Mouse (Mus musculus): ENCODE data around the gene Ttc29.

Gene Ttc29

DNA sequence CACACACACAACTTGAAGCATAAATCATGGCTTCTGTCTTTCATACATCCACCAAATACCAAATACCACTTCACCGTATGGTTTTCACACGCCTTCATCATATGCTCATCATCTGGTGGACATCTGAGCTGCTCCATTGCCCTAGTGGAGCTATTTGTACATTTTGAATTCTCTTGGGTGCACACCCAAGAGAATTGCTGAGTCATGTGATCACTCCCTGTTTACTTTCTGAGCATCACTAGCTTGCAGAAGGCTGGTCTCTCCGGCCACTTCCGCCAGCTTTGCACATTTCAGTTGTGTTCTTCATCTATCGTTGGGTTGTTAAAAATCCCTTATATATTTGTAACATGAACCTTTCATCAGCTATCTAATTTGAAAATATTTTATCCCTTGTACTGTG is 65.5 kb downstream of the Ttc29 start:
- no peak for DNase-seq (ENCODE audit: low read depth, low spot score)

DNA sequence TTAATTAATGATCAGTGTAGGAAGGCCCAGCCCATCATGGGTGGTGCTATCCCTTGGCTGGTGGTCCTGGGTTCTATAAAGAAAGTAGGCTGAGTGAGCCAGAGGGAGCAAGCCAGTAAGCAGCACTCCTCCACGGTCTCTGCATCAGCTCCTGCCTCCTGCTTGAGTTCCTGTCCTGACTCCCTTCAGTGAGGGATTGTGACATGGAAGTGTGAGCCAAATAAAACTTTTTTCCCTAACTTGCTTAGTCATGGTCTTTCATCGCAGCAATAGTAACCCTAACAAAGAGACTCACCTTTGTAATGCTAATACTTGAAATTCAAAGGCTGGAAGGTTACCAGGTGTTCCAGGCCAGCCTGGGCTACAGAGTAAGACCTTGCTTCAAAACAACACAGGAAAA is 71.7 kb downstream of the Ttc29 start:
- DNase-seq (ENCODE audit: low read depth, low spot score) = no peak

DNA sequence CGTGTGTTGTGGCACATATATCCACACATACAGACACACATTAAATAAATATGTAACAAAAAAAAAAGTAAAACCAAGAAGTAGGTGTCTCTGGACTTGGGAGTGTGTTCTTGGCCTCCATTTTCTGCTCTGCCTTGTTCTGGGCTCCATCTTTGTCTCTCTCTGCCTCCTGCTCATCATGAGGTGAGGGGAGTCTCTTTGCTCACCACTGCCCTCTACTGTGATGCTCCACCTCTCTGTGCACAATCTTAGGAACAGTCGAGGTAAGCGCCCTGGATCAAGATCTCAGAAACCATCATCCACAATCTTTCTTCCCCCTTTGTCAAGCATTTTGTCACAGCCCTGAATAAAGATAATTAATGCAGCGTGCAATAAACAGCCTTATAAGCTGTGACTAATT is 72.3 kb downstream of the Ttc29 start:
- DNase-seq (ENCODE audit: low read depth, low spot score) = no peak

DNA sequence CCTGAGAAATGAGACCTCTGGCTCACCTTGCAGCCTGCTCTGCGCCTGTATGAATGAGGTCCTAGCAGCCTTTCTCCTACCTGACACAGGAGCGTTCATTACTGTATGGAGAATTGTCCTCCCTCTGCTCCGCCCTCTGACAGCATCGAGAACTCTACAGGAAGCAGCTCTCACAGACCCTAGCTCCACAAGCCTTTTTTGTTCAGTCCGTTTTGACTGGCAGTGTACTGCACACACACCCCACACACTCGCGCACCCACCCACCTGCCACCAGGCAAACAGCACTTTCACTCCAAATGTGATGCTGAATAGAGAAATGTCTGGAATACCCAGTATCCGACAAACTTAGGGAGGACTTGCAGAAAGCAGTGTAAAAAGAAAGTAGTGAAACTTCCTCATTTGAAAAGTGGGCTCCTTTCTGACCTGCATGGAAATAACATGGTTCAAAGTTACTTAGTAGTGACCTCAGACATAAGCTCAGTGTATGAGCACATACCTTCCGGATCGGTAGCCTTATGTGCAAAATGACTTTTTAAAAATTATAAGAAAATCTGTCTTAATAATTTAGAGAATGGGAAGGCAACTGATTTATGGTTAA is 76.4 kb downstream of the Ttc29 start:
- no peak for DNase-seq (ENCODE audit: low read depth, low spot score)

DNA sequence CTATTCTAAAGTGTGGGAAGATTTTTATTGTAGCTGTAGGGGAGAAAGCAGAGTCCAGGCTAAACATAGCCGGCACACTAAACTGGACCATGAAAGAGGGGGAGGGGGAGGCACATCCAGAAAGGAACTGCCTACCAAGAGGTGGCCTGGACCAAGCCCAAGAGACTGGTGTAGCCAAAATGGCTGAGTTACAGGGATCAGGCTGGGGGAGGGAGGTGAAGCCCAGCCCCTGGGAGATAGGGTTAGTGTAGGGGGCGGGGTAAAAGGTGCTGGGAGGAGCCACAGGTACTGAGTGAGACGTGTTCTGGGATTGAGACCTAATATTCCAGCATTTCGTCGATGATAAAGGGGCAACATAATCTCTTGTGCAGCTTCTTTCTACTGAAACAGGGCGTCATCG is 77.2 kb downstream of the Ttc29 start:
- DNase-seq (ENCODE audit: low read depth, low spot score) = no peak

DNA sequence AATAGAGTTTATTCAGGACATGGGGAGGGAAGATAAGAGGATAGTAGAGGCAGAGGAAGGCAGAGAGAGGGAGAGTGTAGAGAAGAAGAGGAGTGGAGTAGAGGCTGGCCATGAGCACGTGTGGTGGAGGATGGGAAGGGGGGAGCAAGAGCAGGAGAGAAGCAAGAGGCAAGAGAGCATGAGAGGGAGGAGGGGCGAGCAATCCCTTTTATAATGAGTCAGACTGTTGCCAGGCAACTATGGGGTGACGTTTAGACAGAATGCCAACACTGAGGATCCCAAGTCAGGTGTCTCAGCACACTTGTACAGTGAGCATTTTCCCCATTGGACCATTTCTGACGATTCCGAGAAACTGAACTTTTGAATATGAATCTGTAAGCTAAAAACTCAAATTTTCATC is 82.4 kb downstream of the Ttc29 start:
- no peak for DNase-seq (ENCODE audit: low read depth, low spot score)

DNA sequence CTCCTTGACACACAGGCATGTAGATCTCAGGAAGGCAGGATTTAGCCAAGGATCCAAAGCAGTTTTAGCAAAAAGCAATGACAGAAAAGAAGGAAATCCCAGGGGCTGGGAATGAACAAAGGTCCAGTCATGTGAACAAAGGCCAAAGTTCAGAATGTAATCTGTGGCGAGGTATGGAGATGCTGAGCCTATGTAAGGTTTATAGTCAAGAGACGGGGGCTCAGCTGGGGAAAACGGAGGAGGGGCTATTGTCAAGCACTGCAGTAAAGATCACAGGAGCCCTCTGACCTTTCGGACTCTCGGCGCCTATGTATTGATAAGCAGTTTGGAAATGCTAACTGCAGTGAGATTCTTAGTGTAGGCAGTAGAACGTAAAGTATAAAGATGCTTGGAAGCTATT is 90.5 kb downstream of the Ttc29 start:
- DNase-seq (ENCODE audit: low read depth, low spot score) = no peak

DNA sequence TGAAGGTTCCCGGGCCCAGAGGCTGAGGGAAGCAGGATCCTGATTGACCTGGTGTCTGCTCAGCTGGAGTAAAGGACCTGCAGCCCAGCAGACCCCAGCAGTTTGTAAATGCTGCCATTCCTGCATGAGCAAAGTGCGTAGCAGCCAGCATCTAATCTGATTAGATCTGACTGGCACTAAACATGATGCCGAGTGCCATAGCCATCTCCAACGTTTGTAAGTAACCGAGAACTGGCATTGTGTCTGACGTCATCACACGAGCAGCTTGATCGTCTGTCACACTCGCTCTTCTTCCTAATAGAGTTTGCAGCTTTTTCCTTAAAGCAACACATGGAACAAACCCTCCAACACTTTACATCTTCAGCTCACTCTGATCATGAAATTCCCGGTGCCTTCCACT is 93.5 kb downstream of the Ttc29 start:
- no peak for DNase-seq (ENCODE audit: low read depth, low spot score)

DNA sequence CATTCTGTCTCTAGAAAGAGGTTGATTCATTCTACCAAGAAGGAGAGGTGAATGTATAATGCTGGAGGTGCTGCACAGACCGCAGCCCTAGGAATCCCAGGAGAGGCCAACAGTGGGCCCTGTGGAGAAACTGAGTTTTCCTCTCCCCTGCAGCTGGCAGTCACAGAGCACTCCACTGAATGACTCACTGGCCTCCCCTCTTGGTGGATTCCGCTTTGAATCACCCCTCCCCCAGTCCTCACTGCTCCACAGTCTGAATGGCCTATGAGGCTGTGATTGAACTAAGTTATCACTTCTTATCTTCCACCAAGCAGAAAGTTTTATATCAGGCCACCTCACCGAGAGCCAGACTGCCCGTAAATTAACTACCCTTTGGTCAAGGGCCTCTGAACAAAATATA is 94.0 kb downstream of the Ttc29 start:
- DNase-seq (ENCODE audit: low read depth, low spot score) = no peak

DNA sequence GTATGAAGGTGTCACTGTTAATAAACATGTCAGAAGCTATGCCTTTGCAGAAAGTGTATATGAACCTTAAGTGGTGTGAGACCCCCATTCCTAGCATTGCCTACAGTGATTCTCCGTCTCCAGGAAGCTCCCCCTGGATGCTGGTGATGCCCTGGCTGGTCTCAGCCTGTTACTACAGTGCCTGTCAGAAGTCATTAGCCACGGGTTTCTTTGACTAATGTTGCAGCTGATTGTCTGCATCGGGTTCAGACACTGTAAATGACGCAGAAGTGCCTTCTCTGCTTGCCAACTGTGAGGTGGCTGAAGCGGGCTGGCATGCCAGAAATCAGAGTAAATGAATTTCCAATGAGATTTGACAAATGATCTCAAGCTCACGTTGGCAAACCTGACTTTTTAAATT is 96.4 kb downstream of the Ttc29 start:
- no peak for DNase-seq (ENCODE audit: low read depth, low spot score)

DNA sequence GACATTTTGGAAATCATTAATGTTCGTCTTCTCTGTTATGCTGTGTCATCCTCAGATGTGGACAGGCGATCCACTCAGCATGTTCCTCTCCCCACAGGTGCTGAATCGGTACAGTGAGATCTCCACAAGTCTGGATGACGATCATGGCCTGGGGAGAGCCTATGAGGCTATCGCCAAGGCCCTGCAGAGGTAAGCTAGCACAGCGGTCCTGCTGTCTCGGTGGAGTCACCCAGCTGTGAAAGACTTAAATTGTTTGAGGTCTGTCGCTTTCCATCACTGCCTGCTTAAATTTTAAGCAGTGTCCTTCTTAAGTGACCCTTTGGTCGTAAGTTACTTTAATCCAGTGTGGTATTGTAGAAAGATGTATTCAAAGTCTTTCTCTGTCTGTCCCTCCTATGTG is 102.5 kb downstream of the Ttc29 start:
- no peak for DNase-seq (ENCODE audit: low read depth, low spot score)

DNA sequence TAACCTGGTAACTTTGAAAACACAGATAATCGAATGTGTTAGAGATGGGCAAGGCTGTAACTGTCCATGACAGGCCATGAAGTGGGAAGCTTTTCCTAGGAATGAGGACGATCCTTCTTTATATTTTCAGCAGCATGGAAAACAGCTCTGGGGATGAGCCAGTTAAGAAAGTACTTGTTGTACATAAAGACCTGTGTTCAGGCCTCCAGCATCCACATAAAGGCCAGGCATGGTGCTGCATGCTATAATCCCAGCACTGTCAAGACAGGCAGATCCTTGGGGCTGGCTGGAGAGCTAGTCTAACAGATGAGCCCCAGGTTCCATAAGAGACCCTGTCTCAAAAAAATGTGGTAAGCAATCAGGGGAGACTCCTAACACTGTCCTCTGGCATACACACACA is 104.6 kb downstream of the Ttc29 start:
- no peak for DNase-seq (ENCODE audit: low read depth, low spot score)

DNA sequence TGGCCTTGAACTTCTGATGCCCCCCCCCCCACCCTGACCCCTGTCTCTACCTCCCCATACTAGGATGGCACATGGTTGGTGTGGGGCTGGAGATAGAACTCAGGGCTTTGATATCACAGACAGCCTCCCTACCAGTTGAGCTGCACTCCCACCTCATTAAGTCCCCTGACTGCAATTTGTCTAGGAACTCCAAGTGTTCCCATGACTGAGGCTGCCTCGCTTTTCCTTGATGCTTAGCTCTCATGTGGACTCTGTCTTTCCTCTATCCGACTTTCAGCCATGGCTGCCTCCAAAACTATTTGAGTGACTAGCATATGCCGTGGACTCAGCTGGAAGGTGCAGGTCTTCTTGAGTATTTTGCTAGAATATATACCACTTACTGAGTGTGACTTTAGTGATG is 110.3 kb downstream of the Ttc29 start:
- DNase-seq (ENCODE audit: low read depth, low spot score) = no peak

DNA sequence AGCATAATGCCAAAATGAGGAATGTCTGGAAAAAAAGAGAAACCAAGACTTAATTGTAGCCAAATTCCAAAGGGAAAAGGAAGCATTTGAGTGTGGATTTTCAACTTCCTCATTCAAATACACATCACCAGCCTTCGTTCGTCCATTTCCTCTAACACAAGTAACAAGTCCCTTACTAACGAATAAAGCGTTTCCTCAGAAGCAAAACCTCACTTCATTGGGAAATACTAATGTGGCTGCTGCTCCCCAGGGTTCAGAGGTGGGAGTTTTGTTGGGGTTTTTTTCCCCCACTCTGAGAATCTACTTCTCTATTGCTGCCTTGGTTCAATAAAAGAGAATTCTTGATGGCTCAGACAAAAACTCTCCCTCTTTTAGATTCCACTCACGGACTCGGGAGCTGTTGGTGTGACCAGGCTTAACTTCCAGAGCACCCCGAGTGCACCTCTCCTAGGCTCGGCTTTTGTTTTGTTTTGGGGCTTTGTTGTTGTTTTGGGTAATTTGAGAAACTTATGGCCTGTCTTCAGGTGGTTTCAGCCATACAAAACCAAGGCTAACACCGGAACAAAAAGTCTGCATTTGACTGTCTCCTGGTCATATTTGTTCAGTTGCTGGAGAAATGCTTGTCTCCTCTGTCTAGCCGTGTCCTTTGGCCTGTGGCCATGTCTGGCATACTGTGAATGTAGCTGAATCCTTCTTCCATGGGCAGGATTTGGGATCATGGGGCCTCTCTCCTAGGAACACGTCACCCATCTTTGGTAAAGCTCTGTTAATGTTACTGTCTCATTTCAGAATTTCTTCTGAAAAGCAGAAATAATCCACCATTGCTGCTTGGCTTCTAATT is 127.8 kb downstream of the Ttc29 start:
- DNase-seq (ENCODE audit: low read depth, low spot score) = no peak

DNA sequence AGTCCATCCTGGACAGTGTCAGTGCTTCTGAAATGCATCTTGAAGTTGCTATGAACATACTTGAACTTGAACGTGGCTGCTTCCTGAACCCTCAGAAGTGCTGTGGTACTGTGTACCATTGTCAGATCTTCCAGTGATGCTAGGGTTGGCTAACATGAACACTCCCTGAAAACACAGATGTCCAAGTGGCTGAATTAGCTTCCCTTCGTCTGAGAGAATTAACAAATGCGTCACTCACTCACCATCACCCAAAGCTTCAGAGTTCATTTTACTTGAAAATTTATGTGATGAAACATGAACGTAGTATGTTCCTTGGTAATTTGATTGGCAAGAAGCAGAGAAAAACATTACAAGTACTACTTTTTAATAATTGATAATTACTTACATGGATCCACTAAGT is 129.1 kb downstream of the Ttc29 start:
- DNase-seq (ENCODE audit: low read depth, low spot score) = no peak

DNA sequence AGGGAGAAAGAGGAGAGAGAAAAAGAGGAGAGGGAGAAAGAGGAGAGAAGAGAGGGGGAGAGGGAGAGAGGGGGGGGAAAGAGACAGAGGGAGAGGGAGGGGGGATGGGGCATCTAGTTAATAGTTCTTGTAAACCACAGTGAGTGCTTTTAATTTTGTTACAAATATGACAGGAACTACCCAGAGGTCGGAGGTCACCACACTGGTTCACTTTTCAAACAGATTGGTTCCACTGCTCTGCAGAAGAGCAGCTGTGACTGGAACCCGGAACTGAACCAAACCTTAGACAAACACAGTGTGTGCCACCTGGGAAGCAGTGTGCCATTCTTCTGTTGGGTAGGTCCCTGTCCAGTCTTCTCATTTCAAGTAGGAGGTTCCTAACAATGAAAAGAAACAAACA is 130.9 kb downstream of the Ttc29 start:
- DNase-seq (ENCODE audit: low read depth, low spot score) = no peak

DNA sequence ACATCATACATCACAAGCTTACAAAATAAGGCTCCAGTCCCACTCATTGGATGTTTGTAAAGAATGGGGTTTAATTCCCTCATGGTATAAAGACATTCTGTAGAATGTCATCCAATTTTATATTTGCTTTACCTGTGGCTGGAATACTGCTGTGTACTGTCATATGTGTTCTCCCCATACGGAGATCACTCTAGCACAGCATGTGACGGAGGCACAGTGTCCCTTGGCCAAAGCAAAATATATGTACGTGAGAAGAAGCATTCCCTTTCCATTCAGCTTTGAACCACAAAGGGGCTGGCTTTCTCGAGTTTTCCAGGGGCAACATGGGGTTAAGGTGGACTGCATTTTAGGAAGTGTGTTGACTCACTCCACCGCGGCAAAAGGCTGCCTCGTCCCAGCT is 132.6 kb downstream of the Ttc29 start:
- DNase-seq (ENCODE audit: low read depth, low spot score) = no peak

DNA sequence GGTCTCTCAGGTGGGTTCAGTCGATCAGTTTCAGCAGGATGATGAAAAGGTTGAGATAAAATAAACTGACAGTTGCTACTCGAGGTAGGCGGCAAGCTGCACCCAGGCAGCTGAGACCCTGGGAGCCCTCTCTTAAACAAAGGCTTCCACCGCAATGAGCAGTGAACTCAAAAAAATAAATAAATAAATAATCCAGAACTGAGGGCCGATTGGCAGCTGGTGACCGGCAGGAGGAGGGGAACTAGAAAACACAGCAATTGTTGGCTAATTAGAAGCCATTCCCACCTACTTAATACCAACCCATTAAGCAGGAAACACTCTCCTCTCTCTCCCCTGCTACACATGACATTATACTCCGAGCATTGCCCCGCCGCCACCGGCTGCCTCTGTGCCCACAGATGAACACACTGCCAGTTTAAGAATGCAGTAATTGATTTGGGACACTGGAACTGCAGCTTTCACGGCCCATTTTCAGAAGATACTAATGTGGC is 133.1 kb downstream of the Ttc29 start:
- DNase-seq (ENCODE audit: low read depth, low spot score) = no peak

DNA sequence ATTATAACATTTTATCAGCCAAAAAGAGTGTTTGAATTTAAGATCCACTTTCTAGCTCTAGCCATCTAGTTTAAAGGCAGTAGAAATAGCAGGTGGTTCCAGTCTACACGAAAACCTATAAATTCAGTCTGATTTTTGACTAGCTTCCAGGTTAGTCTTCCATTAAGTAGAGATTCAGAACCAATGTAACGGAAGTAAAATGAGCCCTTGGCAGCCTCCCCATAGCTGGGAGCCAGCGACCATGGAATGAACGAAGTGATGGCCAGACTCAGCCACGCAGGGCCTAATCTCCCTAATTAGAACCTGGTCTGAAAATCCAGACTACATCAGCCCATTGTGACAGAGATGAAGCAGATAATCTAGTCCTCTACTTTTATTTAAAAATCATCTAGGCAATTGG is 140.8 kb downstream of the Ttc29 start:
- DNase-seq (ENCODE audit: low read depth, low spot score) = no peak

DNA sequence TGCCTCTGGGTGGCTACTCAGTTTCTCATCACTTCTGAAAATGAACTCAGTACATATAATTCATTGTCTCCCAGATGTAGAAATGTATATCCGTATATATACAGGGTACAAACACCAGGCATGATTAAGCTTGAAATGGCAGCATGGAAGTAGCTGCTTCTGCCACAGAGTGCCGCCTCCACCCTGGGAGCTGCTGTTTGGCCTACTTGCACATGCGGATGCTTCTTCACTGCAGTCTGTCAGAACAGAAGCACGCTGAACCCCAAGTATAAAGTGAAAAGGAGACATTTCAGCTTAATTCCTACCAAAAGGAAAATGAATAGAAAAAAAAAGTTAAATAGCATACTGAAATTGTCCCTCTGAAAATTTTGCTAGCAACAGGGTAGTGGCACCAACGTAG is 141.7 kb downstream of the Ttc29 start:
- no peak for DNase-seq (ENCODE audit: low read depth, low spot score)

DNA sequence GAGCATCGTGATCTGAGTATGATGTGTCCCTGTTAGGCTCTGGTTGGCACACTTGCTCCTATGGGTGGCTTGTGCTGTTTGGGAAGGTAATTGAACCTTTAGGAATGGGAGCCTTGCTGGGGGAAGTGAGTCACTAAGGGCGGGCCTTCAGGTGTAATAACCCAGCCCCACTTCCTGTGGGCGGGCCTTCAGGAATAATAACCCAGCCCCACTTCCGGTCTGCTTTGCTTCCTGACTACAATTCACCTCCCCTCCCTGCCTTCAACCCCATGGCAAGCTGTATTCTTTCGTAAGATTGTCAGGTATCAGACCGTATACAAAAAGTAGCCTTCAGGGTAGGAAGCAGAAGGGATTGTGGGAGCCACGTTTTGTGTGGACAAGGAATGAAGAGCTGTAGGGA is 177.7 kb downstream of the Ttc29 start:
- DNase-seq (ENCODE audit: low read depth, low spot score) = no peak

DNA sequence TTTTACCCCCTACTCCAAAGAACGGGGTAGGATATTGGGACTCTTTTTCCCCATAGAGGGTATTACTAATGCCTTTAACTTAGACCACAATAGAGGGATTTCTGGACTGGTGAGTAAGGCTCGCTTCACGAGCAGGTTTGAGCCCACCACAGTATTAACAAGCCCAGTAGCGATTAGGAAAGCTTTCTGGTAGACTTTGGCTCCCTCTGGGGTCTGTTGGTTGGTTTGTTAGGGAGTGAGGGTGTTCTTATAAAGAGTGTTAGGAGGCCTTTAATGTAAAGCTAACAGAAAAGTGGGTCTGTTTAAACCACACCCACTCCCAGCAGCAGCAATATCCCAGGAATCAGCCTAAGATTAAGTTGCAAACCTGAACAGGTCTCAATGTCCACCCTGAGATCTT is 206.2 kb downstream of the Ttc29 start:
- DNase-seq (ENCODE audit: low read depth, low spot score) = no peak

DNA sequence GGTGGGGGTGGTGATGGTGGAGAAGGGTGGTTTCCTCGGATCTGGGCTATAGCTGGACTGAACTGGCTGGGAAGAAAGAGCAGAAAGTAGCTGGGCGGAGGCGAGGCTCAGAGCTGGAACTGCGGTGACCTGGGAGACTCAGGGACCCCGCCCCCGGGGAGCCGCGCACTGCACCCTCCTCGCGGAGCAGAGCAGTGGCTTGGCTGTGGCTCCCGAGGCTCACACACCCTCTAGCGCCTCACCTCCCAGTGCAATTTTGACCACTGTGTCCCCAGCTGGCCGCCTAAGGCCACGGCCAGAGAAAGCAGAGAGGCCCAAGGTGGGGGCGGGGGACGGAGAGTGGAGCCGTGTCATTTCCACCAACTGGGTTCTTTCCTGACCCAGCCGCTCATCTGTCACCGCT is 207.0 kb downstream of the Ttc29 start:
- DNase-seq (ENCODE audit: low read depth, low spot score) = no peak

DNA sequence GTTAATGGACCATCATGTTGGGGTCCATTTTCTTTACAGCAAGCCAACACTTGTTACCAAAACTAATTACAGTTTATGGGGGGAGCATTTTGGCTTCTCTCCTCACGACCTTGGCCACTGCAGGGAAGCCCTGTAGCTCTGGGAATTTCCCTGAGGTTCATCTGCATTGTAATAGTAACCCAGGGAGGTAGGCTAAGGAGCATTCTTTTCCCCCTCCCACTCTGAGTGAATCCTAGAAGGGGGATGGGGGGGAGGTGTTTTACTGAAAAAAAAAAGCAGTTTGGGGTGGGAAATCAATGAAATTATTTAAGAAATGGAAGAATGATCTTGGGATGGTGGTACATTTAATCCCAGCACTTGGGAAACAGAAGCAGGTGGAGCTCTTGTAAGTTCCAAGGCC is 210.8 kb downstream of the Ttc29 start:
- DNase-seq (ENCODE audit: low read depth, low spot score) = no peak

Measured in CD4-positive helper T cell, adult 2 months (primary cell).